Comparison of ENCODE assay signal across 17 mouse cellular contexts in the genomic region with DNA sequence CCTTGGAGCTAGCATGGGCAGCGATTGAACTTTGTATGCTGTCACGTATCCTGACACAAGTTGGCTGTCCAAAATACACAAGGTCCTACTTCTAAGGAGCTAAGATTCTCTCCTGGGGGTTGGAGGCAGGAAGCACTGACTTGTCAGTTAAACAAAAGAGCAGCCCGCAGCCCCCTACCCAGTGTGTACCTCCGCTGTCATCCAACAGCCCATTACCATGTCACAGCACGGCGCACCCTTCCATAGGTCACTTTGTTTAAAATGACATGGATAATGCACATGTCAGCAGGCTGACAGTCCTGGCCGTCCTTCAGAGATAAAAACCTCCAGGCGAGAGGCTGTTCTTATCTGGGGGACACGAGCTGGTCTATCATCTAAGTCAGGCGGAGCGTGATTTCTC.
A peak's percentile ranks its signal among the peaks of the same experiment; 100 is the strongest.
DNase-seq lines count a peak whose midpoint lies in the region; ATAC-seq and TF ChIP-seq lines count a peak whose summit lies in the region.
"Had no signal": no experiment of that assay in that cellular context is flagged by ENCODE, and none has a peak within 500 bp of the region (broad histone marks: within the 10 kb centered on the region; RNA-seq: fewer than 3 reads in every experiment).

No protein-coding gene starts in this region.

- DNase-seq in heart, postnatal 36 days: no peak
- peak; percentile 80 for DNase-seq in brain, embryonic 14.5 days (ENCODE audit: low read depth)
- DNase-seq in embryo, embryonic 11 days: peak; percentile 27
- DNase-seq in gastrocnemius, postnatal 36 days: no peak
- no peak for DNase-seq in thymus, postnatal 14 days
- DNase-seq: adrenal gland, adult 8-10 months; cerebellum, adult 11 months; gastrocnemius, postnatal 10 days; kidney, postnatal 36 days; right cerebral cortex, postnatal 4 days; thymus, postnatal 4 days had no signal

- no peak for ATAC-seq in heart, embryonic 13.5 days (ENCODE audit: extremely low read depth, insufficient number of reproducible peaks, low FRiP score, low TSS enrichment)
- ATAC-seq in megakaryocyte-erythroid progenitor cell, adult 5-6 weeks (replicated peaks; ENCODE audit: low FRiP score, low TSS enrichment, poor library complexity, severe bottlenecking): 0 out of 2 replicates have a peak, but pooled peaks have one; percentile 26
- ATAC-seq: inflammation-experienced regulatory T-cells, adult 6 months; Patski had no signal

- peaks cover 8% of the 10 kb centered on the region; the same call in 1 of the 2 replicates for H3K27me3 ChIP-seq in heart, embryonic 13.5 days (replicated peaks)
- H3K27me3 ChIP-seq: limb, embryonic 15.5 days; Patski; stomach, embryonic 15.5 days had no signal

- H3K4me1 ChIP-seq in heart, embryonic 13.5 days: peaks cover 15% of the 10 kb centered on the region
- H3K4me1 ChIP-seq: stomach, embryonic 15.5 days had no signal

- intact Hi-C loops in heart, postnatal 36 days (cut with DNase I): no loop called here
- intact Hi-C loops in gastrocnemius, postnatal 36 days (cut with DNase I): no loop called here

- H3K4me3 ChIP-seq in heart, embryonic 13.5 days: peak overlapping the region; percentile 16; the same call in 1 of the 2 replicates
- H3K4me3 ChIP-seq: limb, embryonic 15.5 days; stomach, embryonic 15.5 days had no signal

- 15% methylated on average over 11 of the region's 11 CpGs for WGBS in heart, embryonic 13.5 days

- no peaks in the 10 kb centered on the region; the same call in 1 of the 2 replicates for H3K9me3 ChIP-seq in heart, embryonic 13.5 days
- H3K9me3 ChIP-seq: limb, embryonic 15.5 days; stomach, embryonic 15.5 days had no signal

- no peak overlapping the region for H3K27ac ChIP-seq in heart, embryonic 13.5 days (replicated peaks)
- H3K27ac ChIP-seq: limb, embryonic 15.5 days; stomach, embryonic 15.5 days had no signal

- H3K4me2 ChIP-seq in heart, embryonic 13.5 days: peak overlapping the region; percentile 52
- H3K4me2 ChIP-seq: limb, embryonic 15.5 days; stomach, embryonic 15.5 days had no signal

- TF ChIP-seq POLR2A in brain, embryonic 14.5 days (IDR thresholded peaks at IDR 0.05; ENCODE audit: borderline replicate concordance, extremely low read depth, insufficient read depth, insufficient read length, poor library complexity, severe bottlenecking): no peak

- TF ChIP-seq CTCF in brain, embryonic 14.5 days (IDR thresholded peaks at IDR 0.05; ENCODE audit: borderline replicate concordance, extremely low read depth, insufficient read depth, insufficient read length): no peak

- H3K9ac ChIP-seq in heart, embryonic 13.5 days: no peak overlapping the region; the same call in 1 of the 2 replicates
- H3K9ac ChIP-seq: limb, embryonic 15.5 days; stomach, embryonic 15.5 days had no signal

- no peaks in the 10 kb centered on the region for H3K36me3 ChIP-seq in heart, embryonic 13.5 days
- H3K36me3 ChIP-seq: limb, embryonic 15.5 days; stomach, embryonic 15.5 days had no signal

Comparison
In these comparisons a context has a peak if more than half of its experiments do, and no peak if none do; other contexts are left out.
1. DNase-seq: peak in brain, embryonic 14.5 days (single experiment) and embryo, embryonic 11 days (single experiment); none in heart, postnatal 36 days (0 of 2), gastrocnemius, postnatal 36 days (0 of 2) and thymus, postnatal 14 days (single experiment).